Mouse (Mus musculus) forebrain, embryonic 16.5 days (tissue): ENCODE results near the gene Itpkb. TPM values are rescaled to one million over a fixed set of nuclear protein-coding genes. Genes with fewer than 3 reads are reported as not detected.

Experiments used
- ATAC-seq: fragments of 200-750 bp; cut with Nextera tagmentation; 2 replicates; pipeline ENCODE4 v1.8.0; 2017; ENCODE audit warnings: mild to moderate bottlenecking, moderate library complexity
- H3K27ac ChIP-seq: fragments of 300-500 bp; sonication (generic); 2 replicates; pipeline ENCODE4 v1.5.1; 2014; ENCODE audit warnings: low read length, control low read depth
- H3K27me3 ChIP-seq: fragments of 300-500 bp; sonication (generic); replicated peaks from 2 replicates; pipeline ENCODE4 v1.6.1; 2014; ENCODE audit warnings: low read length; ENCODE audit not compliant: control insufficient read depth, insufficient read depth
- H3K36me3 ChIP-seq: fragments of 300-500 bp; sonication (generic); 2 replicates; pipeline ENCODE4 v1.6.1; 2014; ENCODE audit not compliant: control insufficient read depth, insufficient read depth
- H3K4me1 ChIP-seq: fragments of 300-500 bp; sonication (generic); replicated peaks from 2 replicates; pipeline ENCODE4 v1.6.1; 2014; ENCODE audit warnings: low read length; ENCODE audit not compliant: control insufficient read depth, insufficient read depth
- H3K4me2 ChIP-seq: fragments of 300-500 bp; sonication (generic); 2 replicates; pipeline ENCODE4 v1.6.1; 2014; ENCODE audit warnings: mild to moderate bottlenecking, low read length, control low read depth
- H3K4me3 ChIP-seq: fragments of 300-500 bp; sonication (generic); replicated peaks from 2 replicates; pipeline ENCODE4 v1.5.1; 2014; ENCODE audit warnings: mild to moderate bottlenecking, low read length, control low read depth
- H3K9ac ChIP-seq: fragments of 300-500 bp; sonication (generic); replicated peaks from 2 replicates; pipeline ENCODE4 v1.6.1; 2014; ENCODE audit warnings: low read depth, low read length, control low read depth
- H3K9me3 ChIP-seq: fragments of 300-500 bp; sonication (generic); 2 replicates; pipeline ENCODE4 v1.6.1; 2016; ENCODE audit warnings: low read length; ENCODE audit not compliant: control insufficient read depth
- WGBS: fragments of 180-500 bp; shearing (Covaris S2); extraction: QIAGEN DNeasy Blood & Tissue Kit; methylation state at CpG from one replicate; pipeline ENCODE4 v1.1.7; 2014; 5-methylcytosine and 5-hydroxymethylcytosine counted together
- polyA plus RNA-seq: library from polyadenylated mRNA; unstranded; fragments of >200 nt; fragmentation: Nextera tagmentation; extraction: Ambion mirVana; gene quantifications from 2 replicates; pipeline ENCODE4 v1.2.1, GENCODE M21; 2015

Itpkb gene
- polyA plus RNA-seq, 1 experiment from 2014 or later = 2.4 TPM

- no peaks in the 10 kb centered on the region for H3K4me1 ChIP-seq
- no peak overlapping the region for H3K4me3 ChIP-seq
- no peak overlapping the region for H3K4me2 ChIP-seq
- no peaks in the 10 kb centered on the region for H3K36me3 ChIP-seq
- no peak for ATAC-seq
- 90% methylated on average over 9 of the region's 9 CpGs for WGBS
- no peaks in the 10 kb centered on the region for H3K9me3 ChIP-seq
- H3K9ac ChIP-seq = no peak overlapping the region
- no peak overlapping the region for H3K27ac ChIP-seq
- H3K27me3 ChIP-seq = no peaks in the 10 kb centered on the region
Measured at GRCm38 (mm10) chr1:180296088-180296487, 34.2 kb upstream of the Itpkb start.

GRCm38 (mm10) chr1:180299697-180300096, 30.6 kb upstream of the Itpkb start:
- Histone ChIP-seq H3K27me3 (no peaks in the 10 kb centered on the region), H3K4me2 (no peak overlapping the region), H3K27ac (no peak overlapping the region), H3K4me1 (no peaks in the 10 kb centered on the region), H3K4me3 (no peak overlapping the region), H3K9ac (no peak overlapping the region), H3K36me3 (no peaks in the 10 kb centered on the region), H3K9me3 (no peaks in the 10 kb centered on the region)
- WGBS = 91% methylated on average over 4 of the region's 4 CpGs
- ATAC-seq = no peak

GRCm38 (mm10) chr1:180300292-180300691, 30.0 kb upstream of the Itpkb start:
- WGBS = 93% methylated on average over 4 of the region's 4 CpGs

GRCm38 (mm10) chr1:180300997-180301396, 29.3 kb upstream of the Itpkb start:
- H3K9ac ChIP-seq = no peak overlapping the region
- no peak overlapping the region for H3K4me3 ChIP-seq
- 37% methylated on average over 4 of the region's 4 CpGs for WGBS
- H3K4me2 ChIP-seq = no peak overlapping the region
- H3K4me1 ChIP-seq = no peaks in the 10 kb centered on the region
- H3K27me3 ChIP-seq = no peaks in the 10 kb centered on the region
- no peaks in the 10 kb centered on the region for H3K9me3 ChIP-seq
- H3K36me3 ChIP-seq = no peaks in the 10 kb centered on the region
- ATAC-seq = no peak
- H3K27ac ChIP-seq = no peak overlapping the region

More at GRCm38 (mm10) chr1:180300292-180300691, 30.0 kb upstream of the Itpkb start:
- H3K27me3 ChIP-seq = no peaks in the 10 kb centered on the region
- no peaks in the 10 kb centered on the region for H3K36me3 ChIP-seq
- no peak overlapping the region for H3K27ac ChIP-seq
- no peaks in the 10 kb centered on the region for H3K9me3 ChIP-seq
- H3K4me1 ChIP-seq = no peaks in the 10 kb centered on the region
- ATAC-seq = no peak
- H3K4me2 ChIP-seq = no peak overlapping the region
- H3K4me3 ChIP-seq = no peak overlapping the region
- H3K9ac ChIP-seq = no peak overlapping the region

- Histone ChIP-seq H3K4me2 (no peak overlapping the region), H3K9ac (no peak overlapping the region), H3K27ac (no peak overlapping the region), H3K36me3 (no peaks in the 10 kb centered on the region), H3K4me1 (no peaks in the 10 kb centered on the region), H3K9me3 (no peaks in the 10 kb centered on the region), H3K27me3 (no peaks in the 10 kb centered on the region), H3K4me3 (no peak overlapping the region)
- WGBS = 76% methylated on average over 12 of the region's 12 CpGs
- no peak for ATAC-seq
Measured at GRCm38 (mm10) chr1:180302253-180303120, 27.8 kb upstream of the Itpkb start.

- no peak for ATAC-seq
- WGBS = 50% methylated on average over 5 of the region's 5 CpGs
Measured at GRCm38 (mm10) chr1:180303600-180303999, 26.7 kb upstream of the Itpkb start.

GRCm38 (mm10) chr1:180306889-180307288, 23.4 kb upstream of the Itpkb start:
- H3K27ac ChIP-seq = no peak overlapping the region
- no peak overlapping the region for H3K9ac ChIP-seq
- no peak for ATAC-seq
- H3K9me3 ChIP-seq = no peaks in the 10 kb centered on the region
- no peaks in the 10 kb centered on the region for H3K4me1 ChIP-seq
- H3K36me3 ChIP-seq = no peaks in the 10 kb centered on the region
- 88% methylated on average over 9 of the region's 9 CpGs for WGBS
- no peak overlapping the region for H3K4me2 ChIP-seq
- no peak overlapping the region for H3K4me3 ChIP-seq
- no peaks in the 10 kb centered on the region for H3K27me3 ChIP-seq

More at GRCm38 (mm10) chr1:180303600-180303999, 26.7 kb upstream of the Itpkb start:
- Histone ChIP-seq H3K4me2 (no peak overlapping the region), H3K4me1 (no peaks in the 10 kb centered on the region), H3K4me3 (no peak overlapping the region), H3K36me3 (no peaks in the 10 kb centered on the region), H3K27me3 (no peaks in the 10 kb centered on the region), H3K9ac (no peak overlapping the region), H3K27ac (no peak overlapping the region), H3K9me3 (no peaks in the 10 kb centered on the region)

- Histone ChIP-seq H3K9me3 (no peaks in the 10 kb centered on the region), H3K4me2 (no peak overlapping the region), H3K27me3 (no peaks in the 10 kb centered on the region), H3K9ac (no peak overlapping the region), H3K4me1 (peaks cover 4% of the 10 kb centered on the region), H3K27ac (no peak overlapping the region), H3K36me3 (no peaks in the 10 kb centered on the region), H3K4me3 (no peak overlapping the region)
- no peak for ATAC-seq
- 45% methylated on average over 2 of the region's 2 CpGs for WGBS
Measured at GRCm38 (mm10) chr1:180307661-180308060, 22.6 kb upstream of the Itpkb start.

GRCm38 (mm10) chr1:180308897-180309296, 21.4 kb upstream of the Itpkb start:
- Histone ChIP-seq H3K4me2 (no peak overlapping the region), H3K27me3 (no peaks in the 10 kb centered on the region), H3K4me3 (no peak overlapping the region), H3K9me3 (no peaks in the 10 kb centered on the region), H3K36me3 (no peaks in the 10 kb centered on the region), H3K4me1 (peaks cover 15% of the 10 kb centered on the region), H3K27ac (no peak overlapping the region), H3K9ac (no peak overlapping the region)
- 76% methylated on average over 4 of the region's 4 CpGs for WGBS
- no peak for ATAC-seq
